12 mouse cellular contexts compared by ENCODE assay signal in the genomic region with DNA sequence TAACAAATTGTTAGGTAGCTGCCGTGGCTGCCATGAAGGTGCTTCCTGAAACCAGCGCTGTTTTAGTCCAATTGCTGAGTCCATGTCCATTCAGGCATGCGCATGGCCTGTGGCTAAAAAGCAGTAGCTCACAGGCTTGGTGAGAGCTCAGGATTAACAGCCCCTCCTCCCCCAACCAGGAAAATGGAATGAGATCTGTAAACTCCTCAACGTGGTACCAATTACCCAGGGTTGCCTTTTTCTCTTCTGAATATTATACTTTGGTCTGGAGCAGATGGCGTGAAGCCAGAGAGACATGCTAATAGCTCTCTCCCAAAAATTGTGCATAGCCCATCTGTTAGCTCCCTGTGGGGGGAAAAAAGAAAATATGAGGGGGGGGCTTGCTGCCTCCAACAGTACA. TPM values are rescaled to one million over a fixed set of nuclear protein-coding genes. Genes with fewer than 3 reads are reported as not detected.
DNase-seq lines count a peak whose midpoint lies in the region; ATAC-seq and TF ChIP-seq lines count a peak whose summit lies in the region.
"Had no signal": no experiment of that assay in that cellular context is flagged by ENCODE, and none has a peak within 500 bp of the region (broad histone marks: within the 10 kb centered on the region; RNA-seq: fewer than 3 reads in every experiment).

No protein-coding gene starts in this region.

- no peak overlapping the region for H3K4me3 ChIP-seq in hindbrain, embryonic 16.5 days (ENCODE audit: low read length)
- no peak overlapping the region for H3K4me3 ChIP-seq in hindbrain, embryonic 13.5 days
- no peak overlapping the region for H3K4me3 ChIP-seq in embryonic facial prominence, embryonic 11.5 days (ENCODE audit: low read depth, low read length)
- H3K4me3 ChIP-seq in limb, embryonic 11.5 days (ENCODE audit: low read depth, low read length) = no peak overlapping the region

- no peak overlapping the region for H3K27ac ChIP-seq in hindbrain, embryonic 16.5 days (ENCODE audit: low read depth, low read length)
- no peak overlapping the region for H3K27ac ChIP-seq in hindbrain, embryonic 13.5 days
- no peak overlapping the region for H3K27ac ChIP-seq in embryonic facial prominence, embryonic 11.5 days (replicated peaks; ENCODE audit: low read depth, low read length)
- H3K27ac ChIP-seq in limb, embryonic 11.5 days (replicated peaks; ENCODE audit: low read depth, low read length) = no peak overlapping the region

- no peaks in the 10 kb centered on the region for H3K36me3 ChIP-seq in hindbrain, embryonic 16.5 days (ENCODE audit: control insufficient read depth, insufficient read depth, low read length)
- peaks cover 5% of the 10 kb centered on the region; the same call in 1 of the 2 replicates for H3K36me3 ChIP-seq in hindbrain, embryonic 13.5 days
- no peaks in the 10 kb centered on the region for H3K36me3 ChIP-seq in embryonic facial prominence, embryonic 11.5 days (replicated peaks; ENCODE audit: control insufficient read depth, insufficient read depth, low read depth, low read length)
- H3K36me3 ChIP-seq in limb, embryonic 11.5 days (ENCODE audit: control insufficient read depth, insufficient read depth, low read length) = no peaks in the 10 kb centered on the region

- 61% methylated on average over 5 of the region's 5 CpGs for WGBS in hindbrain, embryonic 16.5 days
- 52% methylated on average over 5 of the region's 5 CpGs for WGBS in hindbrain, embryonic 13.5 days
- WGBS in embryonic facial prominence, embryonic 11.5 days = 49% methylated on average over 5 of the region's 5 CpGs
- whole genome bisulfite sequencing in limb, embryonic 11.5 days = 20% methylated on average over 5 of the region's 5 CpGs

- TF ChIP-seq POLR2A in brain, embryonic 14.5 days (IDR thresholded peaks at IDR 0.05; ENCODE audit: borderline replicate concordance, extremely low read depth, insufficient read depth, insufficient read length, poor library complexity, severe bottlenecking) = no peak

- no peak overlapping the region for H3K4me2 ChIP-seq in hindbrain, embryonic 16.5 days (ENCODE audit: low read length)
- no peak overlapping the region for H3K4me2 ChIP-seq in hindbrain, embryonic 13.5 days
- H3K4me2 ChIP-seq in embryonic facial prominence, embryonic 11.5 days (ENCODE audit: low read depth, low read length) = no peak overlapping the region
- H3K4me2 ChIP-seq in limb, embryonic 11.5 days (ENCODE audit: low read depth, severe bottlenecking) = no peak overlapping the region

- TF ChIP-seq CTCF in brain, embryonic 14.5 days (IDR thresholded peaks at IDR 0.05; ENCODE audit: borderline replicate concordance, extremely low read depth, insufficient read depth, insufficient read length) = no peak

- H3K4me1 ChIP-seq in hindbrain, embryonic 16.5 days (ENCODE audit: control insufficient read depth, insufficient read depth, low read depth, low read length) = peaks cover 10% of the 10 kb centered on the region
- H3K4me1 ChIP-seq in hindbrain, embryonic 13.5 days (replicated peaks) = peaks cover 29% of the 10 kb centered on the region
- H3K4me1 ChIP-seq in embryonic facial prominence, embryonic 11.5 days (ENCODE audit: control insufficient read depth, insufficient read depth, low read length) = no peaks in the 10 kb centered on the region
- H3K4me1 ChIP-seq in limb, embryonic 11.5 days (ENCODE audit: control insufficient read depth, insufficient read depth, low read length) = 0 out of 2 replicates have a peak, but pooled peaks cover 10% of the 10 kb centered on the region

- no peaks in the 10 kb centered on the region for H3K9me3 ChIP-seq in hindbrain, embryonic 16.5 days (ENCODE audit: control insufficient read depth, low read length)
- no peaks in the 10 kb centered on the region for H3K9me3 ChIP-seq in hindbrain, embryonic 13.5 days
- H3K9me3 ChIP-seq in embryonic facial prominence, embryonic 11.5 days (replicated peaks; ENCODE audit: control insufficient read depth, low read length) = no peaks in the 10 kb centered on the region
- H3K9me3 ChIP-seq in limb, embryonic 11.5 days (ENCODE audit: control insufficient read depth, low read length) = no peaks in the 10 kb centered on the region

- DNase-seq in brain, embryonic 14.5 days (ENCODE audit: low read depth) = peak; percentile 84
- DNase-seq in embryonic facial prominence, embryonic 11.5 days (ENCODE audit: low spot score) = peak; percentile 74
- peak; percentile 52 for DNase-seq in limb, embryonic 11.5 days (ENCODE audit: low spot score)
- DNase-seq in natural killer cell, adult 2 months (ENCODE audit: low spot score in 2 of 2) = no peak
- DNase-seq in adrenal gland, adult 18-20 months (ENCODE audit: low spot score in 2 of 2) = no peak
- DNase-seq: heart, postnatal 4 days; thymus, adult 2 months had no signal

- ATAC-seq in hindbrain, embryonic 16.5 days = peak; percentile 53
- no peak for ATAC-seq in hindbrain, embryonic 13.5 days (ENCODE audit: low FRiP score)
- ATAC-seq in embryonic facial prominence, embryonic 11.5 days (replicated peaks; ENCODE audit: insufficient number of reproducible peaks, low FRiP score, low TSS enrichment, low read depth) = no peak
- no peak for ATAC-seq in limb, embryonic 11.5 days (ENCODE audit: insufficient number of reproducible peaks, low FRiP score, low TSS enrichment, low read depth)
- ATAC-seq: lung, postnatal 0 days had no signal

- H3K9ac ChIP-seq in hindbrain, embryonic 16.5 days (ENCODE audit: low read depth, low read length) = no peak overlapping the region
- no peak overlapping the region for H3K9ac ChIP-seq in hindbrain, embryonic 13.5 days
- no peak overlapping the region for H3K9ac ChIP-seq in embryonic facial prominence, embryonic 11.5 days (replicated peaks; ENCODE audit: low read length)
- H3K9ac ChIP-seq in limb, embryonic 11.5 days (ENCODE audit: low read length) = no peak overlapping the region

- no peaks in the 10 kb centered on the region for H3K27me3 ChIP-seq in hindbrain, embryonic 16.5 days (replicated peaks; ENCODE audit: control insufficient read depth, insufficient read depth, low read length)
- H3K27me3 ChIP-seq in hindbrain, embryonic 13.5 days = no peaks in the 10 kb centered on the region
- H3K27me3 ChIP-seq in embryonic facial prominence, embryonic 11.5 days (ENCODE audit: control insufficient read depth, insufficient read depth, low read length) = no peaks in the 10 kb centered on the region
- no peaks in the 10 kb centered on the region for H3K27me3 ChIP-seq in limb, embryonic 11.5 days (ENCODE audit: control insufficient read depth, insufficient read depth, low read length)

RNA-seq across cellular contexts. Expression of a gene that starts 41.9 kb away (rescaled TPM):
- polyA plus RNA-seq in hindbrain, embryonic 16.5 days (2015; fragmentation: Nextera tagmentation; extraction: Ambion mirVana) = not detected in 2 replicates
- 0.16 TPM in 1 of 2 replicates, not detected in the other for polyA plus RNA-seq in hindbrain, embryonic 13.5 days (2015; fragmentation: Nextera tagmentation; extraction: Ambion mirVana)
- 0.19 TPM in 2 replicates for polyA plus RNA-seq in brain, embryonic 14.5 days (2012; rRNA removed)
- polyA plus RNA-seq in embryonic facial prominence, embryonic 11.5 days (2014; fragmentation: Nextera tagmentation; extraction: Ambion mirVana) = not detected in 2 replicates
- not detected in 2 replicates for polyA plus RNA-seq in limb, embryonic 11.5 days (2014; fragmentation: Nextera tagmentation; extraction: Ambion mirVana)
- not detected for total RNA-seq in adrenal gland, adult 18-20 months (2021)
- total RNA-seq: heart, adult 8-10 months; heart, postnatal 4 days had no signal
- polyA plus RNA-seq: kidney, embryonic 14.5 days; lung, postnatal 0 days; thymus, adult 2 months had no signal

Comparison
In these comparisons a context has a peak if more than half of its experiments do, and no peak if none do; other contexts are left out.
1. DNase-seq: peak in brain, embryonic 14.5 days (single experiment), embryonic facial prominence, embryonic 11.5 days (single experiment) and limb, embryonic 11.5 days (single experiment); none in natural killer cell, adult 2 months (0 of 2) and adrenal gland, adult 18-20 months (0 of 2).